9 mouse cellular contexts compared by ENCODE assay signal in the genomic region with DNA sequence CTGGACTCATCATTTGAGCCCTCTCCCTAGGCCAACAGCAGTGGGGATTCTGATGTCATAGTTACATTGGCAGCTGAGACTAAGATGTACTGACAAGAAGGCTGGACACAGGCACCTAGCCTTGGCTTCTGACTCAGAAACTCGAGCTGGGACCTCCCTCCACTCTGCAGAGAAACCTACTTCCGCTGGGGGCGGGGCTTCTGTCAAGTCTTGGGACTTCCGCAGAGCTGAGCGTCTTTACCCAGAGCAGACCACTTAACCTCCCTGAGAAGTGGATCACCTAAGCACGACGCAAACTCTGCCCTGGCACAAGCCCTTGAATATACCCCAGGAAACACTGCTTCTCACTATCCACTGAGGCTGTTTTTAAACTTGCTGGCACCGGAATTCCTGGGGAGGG. TPM values are rescaled to one million over a fixed set of nuclear protein-coding genes. Genes with fewer than 3 reads are reported as not detected.
DNase-seq lines count a peak whose midpoint lies in the region; ATAC-seq and TF ChIP-seq lines count a peak whose summit lies in the region.
"Had no signal": no experiment of that assay in that cellular context is flagged by ENCODE, and none has a peak within 500 bp of the region (broad histone marks: within the 10 kb centered on the region; RNA-seq: fewer than 3 reads in every experiment).

No protein-coding gene starts in this region.

- ATAC-seq in kidney, postnatal 0 days (replicated peaks; ENCODE audit: low FRiP score, low read depth): no peak
- no peak for ATAC-seq in hindbrain, embryonic 14.5 days (ENCODE audit: low FRiP score)

- H3K4me2 ChIP-seq in kidney, postnatal 0 days (ENCODE audit: low read length): no peak overlapping the region
- H3K4me2 ChIP-seq in hindbrain, embryonic 14.5 days (replicated peaks): no peak overlapping the region
- H3K4me2 ChIP-seq: hindbrain, embryonic 15.5 days had no signal

- H3K27me3 ChIP-seq in kidney, postnatal 0 days (ENCODE audit: insufficient read depth, low read length): no peaks in the 10 kb centered on the region
- H3K27me3 ChIP-seq in splenic B cell, adult 2 months (ENCODE audit: control insufficient read depth, insufficient read depth, low read length, poor library complexity, severe bottlenecking): no peaks in the 10 kb centered on the region
- H3K27me3 ChIP-seq in hindbrain, embryonic 14.5 days (ENCODE audit: control insufficient read depth, insufficient read depth, low read length): no peaks in the 10 kb centered on the region
- H3K27me3 ChIP-seq: hindbrain, embryonic 15.5 days had no signal

- DNase-seq in kidney, postnatal 0 days (ENCODE audit: low spot score): peak; percentile 46
- no peak for DNase-seq in kidney, adult 11 months
- peak; percentile 31 for DNase-seq in embryo, embryonic 10 days (ENCODE audit: low spot score)
- peak; percentile 61 to 70 for DNase-seq in heart, postnatal 14 days
- peak; percentile 71 for DNase-seq in lung, adult 2 months
- DNase-seq in splenic B cell, adult 2 months (ENCODE audit: low read depth, low spot score): peak; percentile 86
- DNase-seq in layer of hippocampus, postnatal 14 days (ENCODE audit: low spot score in 2 of 2): no peak
- no peak for DNase-seq in hindbrain, embryonic 14.5 days (ENCODE audit: low spot score)

- TF ChIP-seq POLR2A in lung, adult 2 months (IDR thresholded peaks at IDR 0.05; ENCODE audit: borderline replicate concordance, extremely low read depth, low read depth, low read length): 0 out of 2 replicates have a peak, but pooled peaks have one; percentile 16

- H3K4me3 ChIP-seq in kidney, postnatal 0 days (replicated peaks; ENCODE audit: low read depth, low read length): no peak overlapping the region
- no peak overlapping the region for H3K4me3 ChIP-seq in lung, adult 2 months (replicated peaks; ENCODE audit: extremely low read depth, low read depth, low read length)
- H3K4me3 ChIP-seq in hindbrain, embryonic 14.5 days (replicated peaks; ENCODE audit: low read length): no peak overlapping the region
- H3K4me3 ChIP-seq: hindbrain, embryonic 15.5 days had no signal

- no peak overlapping the region for H3K27ac ChIP-seq in kidney, postnatal 0 days
- H3K27ac ChIP-seq in hindbrain, embryonic 14.5 days: no peak overlapping the region
- H3K27ac ChIP-seq: hindbrain, embryonic 15.5 days had no signal

- no peaks in the 10 kb centered on the region for H3K4me1 ChIP-seq in kidney, postnatal 0 days (replicated peaks; ENCODE audit: insufficient read depth, low read length)
- no peaks in the 10 kb centered on the region for H3K4me1 ChIP-seq in lung, adult 2 months (ENCODE audit: control insufficient read depth, insufficient read depth, low read length)
- no peaks in the 10 kb centered on the region; the same call in 1 of the 2 replicates for H3K4me1 ChIP-seq in hindbrain, embryonic 14.5 days (replicated peaks; ENCODE audit: control insufficient read depth, insufficient read depth, low read length)

- TF ChIP-seq CTCF in kidney, postnatal 0 days (IDR thresholded peaks at IDR 0.05; ENCODE audit: low read depth): no peak
- no peak for TF ChIP-seq CTCF in lung, adult 2 months (IDR thresholded peaks at IDR 0.05; ENCODE audit: insufficient read depth, low read length)

- no peaks in the 10 kb centered on the region for H3K36me3 ChIP-seq in kidney, postnatal 0 days (ENCODE audit: insufficient read depth, low read length)
- H3K36me3 ChIP-seq in splenic B cell, adult 2 months (ENCODE audit: control insufficient read depth, insufficient read depth, low read length, poor library complexity, severe bottlenecking): no peaks in the 10 kb centered on the region
- H3K36me3 ChIP-seq in hindbrain, embryonic 14.5 days (replicated peaks; ENCODE audit: control insufficient read depth, insufficient read depth): no peaks in the 10 kb centered on the region
- H3K36me3 ChIP-seq: hindbrain, embryonic 15.5 days had no signal

- H3K9ac ChIP-seq in kidney, postnatal 0 days (ENCODE audit: low read depth, low read length): no peak overlapping the region
- no peak overlapping the region for H3K9ac ChIP-seq in hindbrain, embryonic 14.5 days
- H3K9ac ChIP-seq: hindbrain, embryonic 15.5 days had no signal

- intact Hi-C loops in heart, postnatal 14 days (cut with DNase I): no loop called here

- 25% methylated on average over 8 of the region's 8 CpGs for WGBS in kidney, postnatal 0 days
- 11% methylated on average over 8 of the region's 8 CpGs for WGBS in lung, adult 2 months
- 40% methylated on average over 8 of the region's 8 CpGs for WGBS in hindbrain, embryonic 14.5 days

- H3K9me3 ChIP-seq in kidney, postnatal 0 days (replicated peaks; ENCODE audit: low read length): no peaks in the 10 kb centered on the region
- H3K9me3 ChIP-seq in hindbrain, embryonic 14.5 days (ENCODE audit: control insufficient read depth, low read length): no peaks in the 10 kb centered on the region
- H3K9me3 ChIP-seq: hindbrain, embryonic 15.5 days had no signal

RNA-seq across cellular contexts. Expression of a gene that starts 16.8 kb away (rescaled TPM):
- polyA plus RNA-seq in kidney, postnatal 0 days (2015; fragmentation: Nextera tagmentation; extraction: Ambion mirVana): 18.6 and 20.6 TPM in 2 replicates
- total RNA-seq in heart, postnatal 14 days (2021): 1 to 10 TPM; 1.3 to 1.7 TPM
- 52.3 and 59.6 TPM in 2 replicates for polyA plus RNA-seq in lung, adult 2 months (2012; rRNA removed)
- 1 to 10 TPM; 1.1 to 3.0 TPM for total RNA-seq in layer of hippocampus, postnatal 14 days (2021)
- polyA plus RNA-seq in hindbrain, embryonic 14.5 days (2014; fragmentation: Nextera tagmentation; extraction: Ambion mirVana): 1.2 and 2.0 TPM in 2 replicates

RNA-seq across cellular contexts. Expression of a gene that starts 30.9 kb away (rescaled TPM):
- 6.8 and 8.7 TPM in 2 replicates for polyA plus RNA-seq in kidney, postnatal 0 days (2015; fragmentation: Nextera tagmentation; extraction: Ambion mirVana)
- total RNA-seq in heart, postnatal 14 days (2021): 1 to 10 TPM; 1.9 TPM
- 1.1 and 1.5 TPM in 2 replicates for polyA plus RNA-seq in lung, adult 2 months (2012; rRNA removed)
- 1 to 10 TPM; 1.0 to 2.2 TPM for total RNA-seq in layer of hippocampus, postnatal 14 days (2021)
- polyA plus RNA-seq in hindbrain, embryonic 14.5 days (2014; fragmentation: Nextera tagmentation; extraction: Ambion mirVana): 1.8 and 4.1 TPM in 2 replicates

Comparison
In these comparisons a context has a peak if more than half of its experiments do, and no peak if none do; other contexts are left out.
1. DNase-seq: peak in kidney, postnatal 0 days (single experiment), embryo, embryonic 10 days (single experiment), heart, postnatal 14 days (2 of 2), lung, adult 2 months (single experiment) and splenic B cell, adult 2 months (single experiment); none in kidney, adult 11 months (single experiment), layer of hippocampus, postnatal 14 days (0 of 2) and hindbrain, embryonic 14.5 days (single experiment).